Mouse (Mus musculus) granulocyte monocyte progenitor cell, adult 5-6 weeks (primary cell): ENCODE measurements around the gene Mitf. TPM values are rescaled to one million over a fixed set of nuclear protein-coding genes. Genes with fewer than 3 reads are reported as not detected.

Experiments
- ATAC-seq: replicated peaks from 2 replicates; pipeline ENCODE4 v1.8.0; 2016; ENCODE audit warnings: mild to moderate bottlenecking, moderate TSS enrichment, inconsistent platforms; ENCODE audit not compliant: poor library complexity, severe bottlenecking
- total RNA-seq, 2 experiments: library from RNA; stranded (forward) in 1 of 2; stranded (reverse) in 1 of 2; fragments of 200-712, 200-1000 nt in 1 of 2; fragments of >200 nt in 1 of 2; fragmentation: Nextera tagmentation in 1 of 2; gene quantifications; 2 replicates each; pipeline ENCODE4 v1.2.3; 2014 to 2017

Gene Mitf
- total RNA-seq, 2 experiments from 2014 or later: 6.6 to 7.4 TPM

- peak; percentile 78 for ATAC-seq
Observed at GRCm38 (mm10) chr6:98005566-98005965, 198.7 kb downstream of the Mitf start.

GRCm38 (mm10) chr6:98015066-98015465 is 208.2 kb downstream of the Mitf start:
- ATAC-seq: no peak

- ATAC-seq: no peak; the same call in 1 of the 2 replicates
Observed at GRCm38 (mm10) chr6:98015819-98016218, 209.0 kb downstream of the Mitf start.

- no peak for ATAC-seq
Observed at GRCm38 (mm10) chr6:98023876-98024275, 217.0 kb downstream of the Mitf start.

- no peak for ATAC-seq
Observed at GRCm38 (mm10) chr6:98038513-98038912, 231.7 kb downstream of the Mitf start.

DNA sequence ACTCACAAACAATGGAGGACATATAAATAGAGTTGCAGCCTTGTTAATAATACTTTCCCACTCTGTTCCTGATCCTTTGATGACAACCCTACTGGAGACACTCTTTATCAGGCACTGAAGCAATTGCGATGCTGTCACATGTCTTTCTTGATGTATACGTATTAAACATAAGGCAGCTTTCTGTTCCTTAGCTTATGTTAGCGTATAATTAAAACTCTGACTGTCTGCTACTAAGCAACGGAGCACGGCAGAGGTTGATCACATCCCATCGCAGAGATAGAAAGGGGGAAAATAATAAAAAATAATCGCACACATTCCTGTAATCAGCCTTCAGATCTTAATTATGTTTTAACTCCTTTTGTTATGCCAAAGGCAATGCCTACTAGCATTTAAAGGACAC is 234.9 kb downstream of the Mitf start:
- no peak for ATAC-seq

DNA sequence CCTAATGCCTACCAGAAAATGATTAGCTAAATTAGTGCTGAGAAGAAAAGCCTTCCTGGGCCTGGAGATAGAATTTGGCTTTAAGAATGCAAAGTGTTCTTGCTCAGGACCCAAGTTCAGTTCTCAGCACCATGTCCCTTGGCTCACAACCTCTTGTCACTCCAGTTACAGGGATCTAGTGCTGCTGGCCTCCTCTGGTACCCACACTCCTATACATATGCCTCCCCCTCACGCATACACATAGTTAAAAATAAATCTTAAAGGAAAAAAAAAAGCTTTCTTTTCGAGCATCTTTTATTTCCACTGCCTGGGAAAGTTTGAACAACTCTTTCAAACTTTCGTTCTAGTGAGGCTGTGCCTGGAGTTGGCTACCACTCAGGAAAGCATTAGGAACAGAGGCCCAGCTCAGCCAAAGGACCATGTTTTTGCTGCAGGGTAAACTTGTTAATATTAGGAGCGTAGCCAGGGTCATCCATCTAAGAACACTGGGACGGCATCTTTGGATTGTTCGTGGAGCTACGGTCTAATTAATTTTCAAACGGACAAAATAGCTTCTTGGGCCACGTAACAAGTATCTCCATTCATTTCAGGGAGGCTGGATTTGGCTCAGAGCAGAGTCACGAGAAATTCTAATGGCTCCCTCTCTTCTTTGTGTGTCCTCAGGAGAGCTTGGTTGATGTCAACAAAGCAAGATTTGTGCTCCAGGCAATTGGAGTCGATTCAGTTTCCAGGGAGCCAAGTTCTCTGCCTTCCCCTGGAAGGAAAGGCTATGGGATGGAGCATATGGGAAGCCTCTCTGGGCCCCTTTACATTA is 239.7 kb downstream of the Mitf start:
- no peak for ATAC-seq

GRCm38 (mm10) chr6:98047741-98048140 is 240.9 kb downstream of the Mitf start:
- no peak for ATAC-seq

GRCm38 (mm10) chr6:98048671-98049438 is 242.0 kb downstream of the Mitf start:
- no peak for ATAC-seq

GRCm38 (mm10) chr6:98049551-98049950 is 242.7 kb downstream of the Mitf start:
- no peak for ATAC-seq

- ATAC-seq: no peak
Observed at GRCm38 (mm10) chr6:98061878-98062277, 255.0 kb downstream of the Mitf start.

GRCm38 (mm10) chr6:98064926-98065325 is 258.1 kb downstream of the Mitf start:
- ATAC-seq: no peak

DNA sequence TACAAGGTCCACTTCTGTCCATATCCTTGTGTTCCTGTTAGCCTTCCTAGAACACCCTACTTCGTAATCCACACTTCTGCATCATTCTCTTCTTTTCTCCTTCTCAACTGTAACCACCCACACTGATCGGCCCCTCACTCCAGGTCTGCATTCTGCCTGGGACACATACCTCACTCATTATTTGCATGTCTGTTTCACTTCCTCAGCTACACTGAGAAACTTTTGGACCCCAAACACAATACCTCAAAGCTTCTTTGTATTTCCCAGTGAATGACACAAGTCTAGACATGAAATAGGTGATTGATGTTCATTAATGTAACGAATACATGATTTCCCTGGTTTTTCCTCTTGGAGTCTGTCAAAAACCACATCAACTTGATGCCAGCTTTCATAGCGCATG is 259.6 kb downstream of the Mitf start:
- ATAC-seq: no peak

Other genes starting within 250 kb of the Mitf start
- gene Frmd4b, start 189.5 kb upstream of the Mitf start, total RNA-seq (2014; fragmentation: Nextera tagmentation): 7.2 and 9.0 TPM in 2 replicates
- 2.8 and 5.6 TPM in 2 replicates for gene Frmd4b, start 189.5 kb upstream of the Mitf start, total RNA-seq (2017)